Mouse (Mus musculus) neutrophil, adult 5-6 weeks (primary cell): ENCODE data around the gene BC051665. TPM values are rescaled to one million over a fixed set of nuclear protein-coding genes. Genes with fewer than 3 reads are reported as not detected.

Experiments
- ATAC-seq: fragments of 151-379, 151-347 bp; 2 replicates; pipeline ENCODE4 v1.8.0; 2017; ENCODE audit warnings: mild to moderate bottlenecking, moderate TSS enrichment; ENCODE audit not compliant: insufficient number of reproducible peaks, poor library complexity, low FRiP score, severe bottlenecking; ENCODE audit errors: extremely low read depth
- total RNA-seq: library from RNA; stranded (forward); fragments of 200-1000 nt; gene quantifications from 2 replicates; pipeline ENCODE4 v1.2.3, GENCODE M21; 2017

BC051665 gene
- total RNA-seq = not detected in 2 replicates

- ATAC-seq = no peak
Observed at GRCm38 (mm10) chr13:60786264-60786663, at the start of gene BC051665. BC051665 (minus strand) TSS chr13:60786364.

GRCm38 (mm10) chr13:60826052-60826451 lies 39.9 kb upstream of the BC051665 start:
- no peak for ATAC-seq

- ATAC-seq = no peak
Observed at GRCm38 (mm10) chr13:60820486-60821175, 34.5 kb upstream of the BC051665 start.

GRCm38 (mm10) chr13:60819469-60819868 lies 33.3 kb upstream of the BC051665 start:
- no peak for ATAC-seq

GRCm38 (mm10) chr13:60813722-60814121 lies 27.6 kb upstream of the BC051665 start:
- no peak for ATAC-seq

- no peak for ATAC-seq
Observed at GRCm38 (mm10) chr13:60812768-60813167, 26.6 kb upstream of the BC051665 start.

GRCm38 (mm10) chr13:60809690-60810089 lies 23.5 kb upstream of the BC051665 start:
- no peak for ATAC-seq

- no peak for ATAC-seq
Observed at GRCm38 (mm10) chr13:60802749-60803148, 16.6 kb upstream of the BC051665 start, which contains the start of gene Ctsll3. Ctsll3 (minus strand) TSS chr13:60802849.

- ATAC-seq = no peak
Observed at GRCm38 (mm10) chr13:60789466-60789865, 3.3 kb upstream of the BC051665 start.

- no peak for ATAC-seq
Observed at GRCm38 (mm10) chr13:60783301-60783700, 2.9 kb downstream of the BC051665 start.

GRCm38 (mm10) chr13:60780534-60780933 lies 5.6 kb downstream of the BC051665 start:
- no peak for ATAC-seq

GRCm38 (mm10) chr13:60761161-60761560 lies 25.0 kb downstream of the BC051665 start:
- ATAC-seq = no peak

GRCm38 (mm10) chr13:60760392-60760791 lies 25.8 kb downstream of the BC051665 start:
- no peak for ATAC-seq

- ATAC-seq = no peak
Observed at GRCm38 (mm10) chr13:60759136-60759535, 27.0 kb downstream of the BC051665 start.

GRCm38 (mm10) chr13:60757292-60757691 lies 28.9 kb downstream of the BC051665 start:
- ATAC-seq = no peak

GRCm38 (mm10) chr13:60755251-60755650 lies 30.9 kb downstream of the BC051665 start:
- ATAC-seq = no peak

- ATAC-seq = no peak
Observed at GRCm38 (mm10) chr13:60753216-60753615, 32.9 kb downstream of the BC051665 start.

- ATAC-seq = no peak
Observed at GRCm38 (mm10) chr13:60750930-60751329, 35.2 kb downstream of the BC051665 start.

- ATAC-seq = no peak
Observed at GRCm38 (mm10) chr13:60748556-60748955, 37.6 kb downstream of the BC051665 start.

GRCm38 (mm10) chr13:60747201-60747600 lies 39.0 kb downstream of the BC051665 start:
- ATAC-seq = no peak

- no peak for ATAC-seq
Observed at GRCm38 (mm10) chr13:60746271-60746670, 39.9 kb downstream of the BC051665 start.
